Mouse (Mus musculus): Measurements from ENCODE around the gene Arid4a.
"Not testable (repeated sequence)": the region's sequence is repeated elsewhere in the genome, so short reads cannot be mapped to it uniquely, and the experiment has no call there.

Gene Arid4a

GRCm38 (mm10) chr12:71053031-71053430, 37.2 kb downstream of the Arid4a start:
- no peak for DNase-seq (ENCODE audit: inconsistent ontology term)

GRCm38 (mm10) chr12:71053486-71053885, 37.7 kb downstream of the Arid4a start:
- DNase-seq (ENCODE audit: inconsistent ontology term), result no peak

- no peak for DNase-seq (ENCODE audit: inconsistent ontology term)
Measured at GRCm38 (mm10) chr12:71055537-71055936, 39.7 kb downstream of the Arid4a start.

- no peak for DNase-seq (ENCODE audit: inconsistent ontology term)
Measured at GRCm38 (mm10) chr12:71059741-71060140, 44.0 kb downstream of the Arid4a start.

GRCm38 (mm10) chr12:71069846-71070245, 54.1 kb downstream of the Arid4a start:
- no peak for DNase-seq (ENCODE audit: inconsistent ontology term)

GRCm38 (mm10) chr12:71072048-71072447, 56.3 kb downstream of the Arid4a start:
- DNase-seq (ENCODE audit: inconsistent ontology term), result no peak

- DNase-seq (ENCODE audit: inconsistent ontology term), result peak; percentile 4
Measured at GRCm38 (mm10) chr12:71073113-71073730, 57.4 kb downstream of the Arid4a start.

- DNase-seq (ENCODE audit: inconsistent ontology term), result no peak
Measured at GRCm38 (mm10) chr12:71086331-71086730, 70.5 kb downstream of the Arid4a start.

GRCm38 (mm10) chr12:71104275-71104674, 88.5 kb downstream of the Arid4a start:
- not testable (repeated sequence) for DNase-seq (ENCODE audit: inconsistent ontology term)

GRCm38 (mm10) chr12:71107216-71107771, 91.5 kb downstream of the Arid4a start:
- DNase-seq (ENCODE audit: inconsistent ontology term), result no peak

GRCm38 (mm10) chr12:71111331-71111730, 95.5 kb downstream of the Arid4a start, which contains the start of gene Tomm20l:
TSS of gene Tomm20l (plus strand) at chr12:71111428.
- DNase-seq (ENCODE audit: inconsistent ontology term), result peak; percentile 18

GRCm38 (mm10) chr12:71113074-71113473, 97.3 kb downstream of the Arid4a start:
- DNase-seq (ENCODE audit: inconsistent ontology term), result no peak

GRCm38 (mm10) chr12:71113675-71114288, 98.0 kb downstream of the Arid4a start:
- peak; percentile 69 for DNase-seq (ENCODE audit: inconsistent ontology term)

- DNase-seq (ENCODE audit: inconsistent ontology term), result peak; percentile 30
Measured at GRCm38 (mm10) chr12:71116411-71116810, 100.6 kb downstream of the Arid4a start.

- no peak for DNase-seq (ENCODE audit: inconsistent ontology term)
Measured at GRCm38 (mm10) chr12:71122731-71123130, 106.9 kb downstream of the Arid4a start.

- DNase-seq (ENCODE audit: inconsistent ontology term), result no peak
Measured at GRCm38 (mm10) chr12:71123286-71123685, 107.5 kb downstream of the Arid4a start.

- DNase-seq (ENCODE audit: inconsistent ontology term), result no peak
Measured at GRCm38 (mm10) chr12:71135581-71135980, 119.8 kb downstream of the Arid4a start.

- DNase-seq (ENCODE audit: inconsistent ontology term), result peak; percentile 97
Measured at GRCm38 (mm10) chr12:71136130-71136973, 120.6 kb downstream of the Arid4a start, which contains the start of the genes Timm9 and 2700049A03Rik. TSS of gene Timm9 (minus strand) at chr12:71136684. TSS of gene 2700049A03Rik (plus strand) at chr12:71136848.

- DNase-seq (ENCODE audit: inconsistent ontology term), result peak; percentile 93
Measured at GRCm38 (mm10) chr12:71136974-71137491, 121.2 kb downstream of the Arid4a start.

- DNase-seq (ENCODE audit: inconsistent ontology term), result peak; percentile 38
Measured at GRCm38 (mm10) chr12:71137686-71138085, 121.9 kb downstream of the Arid4a start.

GRCm38 (mm10) chr12:71139258-71139828, 123.6 kb downstream of the Arid4a start:
- no peak for DNase-seq (ENCODE audit: inconsistent ontology term)
